Comparison of ENCODE assay signal across 8 mouse cellular contexts in genomic region chr13:92530721-92531211, GRCm38 (mm10). TPM values are rescaled to one million over a fixed set of nuclear protein-coding genes. Genes with fewer than 3 reads are reported as not detected.
DNase-seq lines count a peak whose midpoint lies in the region; ATAC-seq lines count a peak whose summit lies in the region.

Gene Zfyve16 (minus strand): TSS chr13:92530868.

- peak within 1 kb of the TSS; percentile 76 for H3K4me2 ChIP-seq in intestine, embryonic 14.5 days (ENCODE audit: low read length)

- peak within 1 kb of the TSS; percentile 72 for H3K4me3 ChIP-seq in intestine, embryonic 14.5 days (ENCODE audit: low read depth, low read length)

- intact Hi-C loops in left cerebral cortex, postnatal 14 days (cut with DNase I) = no loop called here

- WGBS in intestine, embryonic 14.5 days = under 1% methylated on average over 46 of the region's 46 CpGs

- H3K27me3 ChIP-seq in intestine, embryonic 14.5 days (replicated peaks; ENCODE audit: control insufficient read depth, insufficient read depth, low read length) = no peaks in the 10 kb centered on the region

- 0 out of 2 replicates have a peak, but pooled peaks cover 4% of the 10 kb centered on the region for H3K4me1 ChIP-seq in intestine, embryonic 14.5 days (replicated peaks; ENCODE audit: control insufficient read depth, insufficient read depth, low read length)

- peak; percentile 99 for DNase-seq in adrenal gland, adult 18-20 months (ENCODE audit: low spot score in 2 of 2)
- peak; percentile 99 for DNase-seq in embryo, embryonic 11 days
- peak; percentile 96 for DNase-seq in gastrocnemius, postnatal 25 days
- DNase-seq in intestine, embryonic 14.5 days (ENCODE audit: low spot score) = peak; percentile 99
- DNase-seq in left cerebral cortex, postnatal 14 days (ENCODE audit: low spot score in 2 of 2) = peak; percentile 96 to 97
- DNase-seq in mesoderm, embryonic 11.5 days (ENCODE audit: low read depth, low spot score) = peak; percentile 97
- DNase-seq in right cerebral cortex, postnatal 36 days (ENCODE audit: low spot score in 2 of 2) = peak; percentile 92 to 94
- peak; percentile 95 for DNase-seq in yolk sac, embryonic 10.5 days (ENCODE audit: low spot score)

- H3K27ac ChIP-seq in intestine, embryonic 14.5 days (ENCODE audit: low read depth) = peak within 1 kb of the TSS; percentile 92

- no peaks in the 10 kb centered on the region for H3K36me3 ChIP-seq in intestine, embryonic 14.5 days (ENCODE audit: control insufficient read depth, insufficient read depth, low read length)

- no peaks in the 10 kb centered on the region for H3K9me3 ChIP-seq in intestine, embryonic 14.5 days (ENCODE audit: control insufficient read depth, low read length)

- peak within 1 kb of the TSS; percentile 85 for H3K9ac ChIP-seq in intestine, embryonic 14.5 days (ENCODE audit: low read length)

- ATAC-seq in intestine, embryonic 14.5 days (replicated peaks; ENCODE audit: low FRiP score, low TSS enrichment, low read depth) = peak; percentile 97

RNA-seq across cellular contexts. Expression of gene Zfyve16, which starts in this region (rescaled TPM):
- total RNA-seq in adrenal gland, adult 18-20 months (2021) = 10 to 100 TPM; 24.1 to 25.4 TPM
- 1 to 10 TPM; 8.6 to 8.7 TPM for total RNA-seq in gastrocnemius, postnatal 25 days (2021)
- 12.7 and 13.0 TPM in 2 replicates for polyA plus RNA-seq in intestine, embryonic 14.5 days (2014; fragmentation: Nextera tagmentation; extraction: Ambion mirVana)
- total RNA-seq in left cerebral cortex, postnatal 14 days (2021) = 10 to 100 TPM; 14.5 to 20.0 TPM

Comparison
In these comparisons a context has a peak if more than half of its experiments do, and no peak if none do; other contexts are left out.
1. Peak in every context shown above with its lines: DNase-seq, ATAC-seq, H3K4me3 ChIP-seq and H3K27ac ChIP-seq.